Mouse (Mus musculus): ENCODE measurements at regions not wholly inside any gene's neighbourhood (a gene's known extent, or its start where the extent isn't known, plus 50 kb on each side); places are given as distances from the start of the nearest gene placed in this dataset.

DNA sequence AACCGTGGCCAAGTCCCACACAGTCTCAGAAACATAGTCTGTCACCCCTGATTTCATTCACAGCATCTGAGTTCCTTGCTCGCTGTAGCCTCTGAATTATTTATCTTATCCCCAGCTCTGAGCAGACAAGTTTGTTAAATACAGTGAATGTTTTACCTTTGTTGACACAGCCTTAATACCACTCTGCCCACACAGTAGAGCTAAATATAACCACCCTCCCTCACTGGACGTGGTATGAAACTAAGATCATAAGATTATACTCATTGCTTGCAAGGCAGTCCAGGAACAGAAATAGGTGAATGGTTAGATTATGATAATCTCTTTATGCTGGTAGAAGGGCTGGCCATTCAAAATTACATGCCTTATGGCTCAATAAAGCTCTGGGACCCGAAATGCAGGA lies 431.9 kb downstream of the Etnk1 start:
- Histone ChIP-seq H3K4me3 (ENCODE audit: low read depth, low read length) (no peak overlapping the region), H3K4me1 (ENCODE audit: control insufficient read depth, insufficient read depth, low read length) (no peaks in the 10 kb centered on the region), H3K9ac (ENCODE audit: low read depth, low read length) (no peak overlapping the region), H3K9me3 (ENCODE audit: control insufficient read depth, low read length) (no peaks in the 10 kb centered on the region), H3K27ac (replicated peaks; ENCODE audit: low read depth, low read length) (no peak overlapping the region), H3K4me2 (ENCODE audit: low read depth, low read length) (no peak overlapping the region), H3K27me3 (replicated peaks; ENCODE audit: control insufficient read depth, insufficient read depth, low read length) (peaks cover 3% of the 10 kb centered on the region; the same call in 1 of the 2 replicates), H3K36me3 (ENCODE audit: control insufficient read depth, insufficient read depth, low read length) (no peaks in the 10 kb centered on the region)
- DNase-seq (ENCODE audit: low spot score), result peak; percentile 5
- no peak for ATAC-seq (ENCODE audit: low read depth)
- 68% methylated on average over 4 of the region's 4 CpGs for WGBS

DNA sequence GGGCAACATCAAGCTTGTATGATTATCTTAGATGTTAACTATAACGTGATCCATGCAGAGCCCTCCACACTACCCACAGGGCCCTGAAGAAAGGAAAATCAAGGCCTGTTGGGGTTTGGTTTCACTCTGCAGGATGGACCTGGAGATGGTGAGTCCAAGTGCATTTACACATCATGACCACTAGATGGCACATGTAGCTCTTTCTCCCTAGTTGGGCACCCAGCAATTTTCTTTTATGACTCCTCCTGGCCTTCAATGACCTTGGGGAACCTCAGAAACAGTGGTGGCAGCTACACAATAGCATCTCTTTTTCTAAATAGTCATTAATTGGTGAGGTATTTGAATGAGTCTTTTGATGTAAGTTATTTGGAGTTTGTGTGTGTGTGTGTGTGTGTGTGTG lies 442.1 kb downstream of the Etnk1 start:
- no peak for DNase-seq (ENCODE audit: low spot score)

DNA sequence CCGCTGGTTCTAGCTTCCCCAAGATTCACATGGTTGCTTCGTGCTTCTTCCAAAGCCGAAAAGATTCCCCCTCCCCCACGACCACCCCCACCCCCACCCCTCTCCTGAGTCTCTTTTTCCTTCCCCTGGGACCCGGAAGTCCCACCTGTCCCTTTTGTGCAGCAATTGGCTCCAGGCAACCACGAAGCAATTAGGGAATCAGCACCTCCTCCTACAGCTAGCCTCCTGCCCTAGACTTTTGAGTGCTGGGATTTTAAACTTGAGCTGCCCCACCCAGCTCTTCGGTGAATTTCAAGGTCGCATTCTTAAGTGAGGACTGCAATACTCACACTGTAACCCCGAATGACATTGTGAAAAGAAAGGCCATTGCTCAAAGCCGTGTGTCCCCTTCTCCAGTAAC lies 445.9 kb downstream of the Etnk1 start:
- 73% methylated on average over 10 of the region's 10 CpGs for WGBS
- Histone ChIP-seq H3K4me2 (ENCODE audit: low read depth, low read length) (no peak overlapping the region), H3K27ac (replicated peaks; ENCODE audit: low read depth, low read length) (no peak overlapping the region), H3K27me3 (replicated peaks; ENCODE audit: control insufficient read depth, insufficient read depth, low read length) (no peaks in the 10 kb centered on the region), H3K9me3 (ENCODE audit: control insufficient read depth, low read length) (no peaks in the 10 kb centered on the region), H3K4me1 (ENCODE audit: control insufficient read depth, insufficient read depth, low read length) (no peaks in the 10 kb centered on the region), H3K9ac (ENCODE audit: low read depth, low read length) (no peak overlapping the region), H3K4me3 (ENCODE audit: low read depth, low read length) (no peak overlapping the region), H3K36me3 (ENCODE audit: control insufficient read depth, insufficient read depth, low read length) (no peaks in the 10 kb centered on the region)
- no peak for DNase-seq (ENCODE audit: low spot score)
- ATAC-seq (ENCODE audit: low read depth), result no peak

More for the DNA sequence above, 442.1 kb downstream of the Etnk1 start:
- no peak overlapping the region for H3K4me3 ChIP-seq (ENCODE audit: low read depth, low read length)
- H3K9ac ChIP-seq (ENCODE audit: low read depth, low read length), result no peak overlapping the region
- WGBS, result 76% methylated on average over 1 of the region's 1 CpGs
- H3K27ac ChIP-seq (replicated peaks; ENCODE audit: low read depth, low read length), result no peak overlapping the region
- H3K9me3 ChIP-seq (ENCODE audit: control insufficient read depth, low read length), result no peaks in the 10 kb centered on the region
- no peak overlapping the region for H3K4me2 ChIP-seq (ENCODE audit: low read depth, low read length)
- H3K4me1 ChIP-seq (ENCODE audit: control insufficient read depth, insufficient read depth, low read length), result no peaks in the 10 kb centered on the region
- H3K27me3 ChIP-seq (replicated peaks; ENCODE audit: control insufficient read depth, insufficient read depth, low read length), result no peaks in the 10 kb centered on the region
- no peak for ATAC-seq (ENCODE audit: low read depth)
- no peaks in the 10 kb centered on the region for H3K36me3 ChIP-seq (ENCODE audit: control insufficient read depth, insufficient read depth, low read length)

DNA sequence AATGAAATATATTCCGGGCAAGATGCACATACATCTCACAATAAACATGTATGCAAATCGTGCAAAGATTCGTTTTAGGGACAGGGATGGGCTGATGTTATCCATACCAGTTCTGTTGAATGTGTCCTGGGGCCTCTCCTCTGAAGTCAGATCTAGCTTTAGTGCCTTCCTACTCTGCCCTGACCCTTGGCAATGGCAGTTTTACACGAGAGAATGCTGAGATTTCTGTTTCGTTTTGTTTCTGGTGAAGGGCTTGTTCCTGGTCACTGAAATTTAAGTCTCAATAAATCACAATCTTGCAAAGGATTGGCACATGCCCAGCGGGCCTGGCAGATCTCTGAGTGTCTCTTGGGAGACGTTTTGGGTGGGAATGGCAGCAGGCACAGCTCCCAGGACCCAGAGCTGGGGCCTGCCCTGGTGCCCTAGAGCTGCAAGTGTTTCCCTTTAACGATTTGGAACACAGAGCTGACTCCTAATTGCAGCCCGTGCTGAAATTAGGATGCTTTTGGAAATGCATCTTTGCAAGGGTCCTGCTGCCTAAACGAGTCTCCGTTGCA lies 447.5 kb downstream of the Etnk1 start:
- no peaks in the 10 kb centered on the region for H3K9me3 ChIP-seq (ENCODE audit: control insufficient read depth, low read length)
- no peaks in the 10 kb centered on the region for H3K36me3 ChIP-seq (ENCODE audit: control insufficient read depth, insufficient read depth, low read length)
- no peak overlapping the region for H3K4me3 ChIP-seq (ENCODE audit: low read depth, low read length)
- DNase-seq (ENCODE audit: low spot score) (no peak), ATAC-seq (ENCODE audit: low read depth) (no peak)
- 62% methylated on average over 11 of the region's 11 CpGs for WGBS
- no peak overlapping the region for H3K27ac ChIP-seq (replicated peaks; ENCODE audit: low read depth, low read length)
- no peaks in the 10 kb centered on the region for H3K4me1 ChIP-seq (ENCODE audit: control insufficient read depth, insufficient read depth, low read length)
- no peak overlapping the region for H3K9ac ChIP-seq (ENCODE audit: low read depth, low read length)
- H3K27me3 ChIP-seq (replicated peaks; ENCODE audit: control insufficient read depth, insufficient read depth, low read length), result no peaks in the 10 kb centered on the region
- no peak overlapping the region for H3K4me2 ChIP-seq (ENCODE audit: low read depth, low read length)

DNA sequence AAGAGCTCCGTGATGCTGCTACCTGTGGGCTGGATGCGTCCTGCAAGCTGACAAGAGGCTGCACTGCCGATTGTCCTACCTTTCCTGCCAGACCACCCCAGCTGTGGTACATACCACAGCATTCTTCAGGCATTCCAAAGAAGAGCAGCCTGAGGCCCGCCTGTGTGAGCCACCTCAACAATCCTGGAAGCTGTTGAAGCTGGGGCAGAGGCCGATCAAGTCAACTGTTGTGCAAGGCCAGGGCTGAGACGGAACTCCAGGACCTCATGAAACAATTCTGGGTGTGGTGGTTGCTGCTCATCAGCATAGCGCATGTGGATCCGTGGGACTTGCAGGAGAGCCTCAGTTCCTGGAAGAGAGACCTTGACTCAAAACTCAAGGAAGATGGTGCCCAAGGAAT lies 448.3 kb downstream of the Etnk1 start:
- Histone ChIP-seq H3K4me3 (ENCODE audit: low read depth, low read length) (no peak overlapping the region), H3K27me3 (replicated peaks; ENCODE audit: control insufficient read depth, insufficient read depth, low read length) (no peaks in the 10 kb centered on the region), H3K9me3 (ENCODE audit: control insufficient read depth, low read length) (no peaks in the 10 kb centered on the region), H3K36me3 (ENCODE audit: control insufficient read depth, insufficient read depth, low read length) (no peaks in the 10 kb centered on the region), H3K4me1 (ENCODE audit: control insufficient read depth, insufficient read depth, low read length) (no peaks in the 10 kb centered on the region), H3K27ac (replicated peaks; ENCODE audit: low read depth, low read length) (no peak overlapping the region), H3K4me2 (ENCODE audit: low read depth, low read length) (no peak overlapping the region), H3K9ac (ENCODE audit: low read depth, low read length) (no peak overlapping the region)
- DNase-seq (ENCODE audit: low spot score) (no peak), ATAC-seq (ENCODE audit: low read depth) (no peak)
- 74% methylated on average over 8 of the region's 8 CpGs for WGBS

DNA sequence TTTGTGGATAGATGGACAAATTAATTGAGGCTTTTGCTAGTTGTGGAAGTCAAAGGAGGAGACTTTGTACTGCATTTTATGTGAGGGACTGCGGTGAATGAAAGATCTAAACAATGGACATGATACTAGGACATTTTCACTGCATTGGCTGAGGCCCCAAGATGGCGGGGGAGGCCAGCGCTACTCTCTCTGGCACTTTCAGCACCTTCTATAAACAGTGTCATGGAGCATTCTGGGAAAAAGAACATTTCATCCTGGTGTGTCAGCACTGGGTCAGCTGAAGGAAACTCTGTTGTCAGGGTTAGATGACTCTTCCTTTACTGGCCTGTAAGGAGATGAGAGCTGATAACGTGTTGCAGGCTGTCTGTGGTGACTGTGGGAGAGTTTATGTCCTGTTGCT lies 449.4 kb downstream of the Etnk1 start:
- Histone ChIP-seq H3K9ac (ENCODE audit: low read depth, low read length) (no peak overlapping the region), H3K9me3 (ENCODE audit: control insufficient read depth, low read length) (no peaks in the 10 kb centered on the region), H3K4me2 (ENCODE audit: low read depth, low read length) (no peak overlapping the region), H3K27ac (replicated peaks; ENCODE audit: low read depth, low read length) (no peak overlapping the region), H3K4me1 (ENCODE audit: control insufficient read depth, insufficient read depth, low read length) (no peaks in the 10 kb centered on the region), H3K4me3 (ENCODE audit: low read depth, low read length) (no peak overlapping the region), H3K27me3 (replicated peaks; ENCODE audit: control insufficient read depth, insufficient read depth, low read length) (no peaks in the 10 kb centered on the region), H3K36me3 (ENCODE audit: control insufficient read depth, insufficient read depth, low read length) (no peaks in the 10 kb centered on the region)
- DNase-seq (ENCODE audit: low spot score) (no peak), ATAC-seq (ENCODE audit: low read depth) (no peak)
- 88% methylated on average over 4 of the region's 4 CpGs for WGBS

DNA sequence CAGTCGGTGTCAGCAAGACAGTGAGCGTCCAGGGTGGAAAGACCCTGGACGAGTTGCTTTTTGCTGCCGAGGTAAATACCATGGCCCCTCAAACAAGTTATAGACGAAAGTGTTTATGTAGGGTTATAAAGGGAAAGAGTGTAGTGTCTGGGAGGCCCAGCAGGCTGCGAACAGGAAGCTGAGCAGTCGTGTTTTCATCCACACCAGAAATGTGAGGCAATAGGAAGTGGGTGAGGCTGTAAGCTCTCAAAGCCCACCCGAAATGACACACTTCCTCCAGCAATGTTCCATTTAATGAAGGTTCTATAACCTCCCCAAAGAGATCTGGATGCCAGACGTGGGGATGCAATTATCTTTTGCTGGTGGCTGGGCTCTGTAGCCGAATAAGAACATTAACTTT lies 451.5 kb downstream of the Etnk1 start:
- DNase-seq (ENCODE audit: low spot score) (no peak), ATAC-seq (ENCODE audit: low read depth) (no peak)
- Histone ChIP-seq H3K4me1 (ENCODE audit: control insufficient read depth, insufficient read depth, low read length) (no peaks in the 10 kb centered on the region), H3K36me3 (ENCODE audit: control insufficient read depth, insufficient read depth, low read length) (no peaks in the 10 kb centered on the region), H3K4me2 (ENCODE audit: low read depth, low read length) (no peak overlapping the region), H3K9ac (ENCODE audit: low read depth, low read length) (no peak overlapping the region), H3K27ac (replicated peaks; ENCODE audit: low read depth, low read length) (no peak overlapping the region), H3K9me3 (ENCODE audit: control insufficient read depth, low read length) (no peaks in the 10 kb centered on the region), H3K27me3 (replicated peaks; ENCODE audit: control insufficient read depth, insufficient read depth, low read length) (no peaks in the 10 kb centered on the region), H3K4me3 (ENCODE audit: low read depth, low read length) (no peak overlapping the region)
- WGBS, result 49% methylated on average over 10 of the region's 10 CpGs

DNA sequence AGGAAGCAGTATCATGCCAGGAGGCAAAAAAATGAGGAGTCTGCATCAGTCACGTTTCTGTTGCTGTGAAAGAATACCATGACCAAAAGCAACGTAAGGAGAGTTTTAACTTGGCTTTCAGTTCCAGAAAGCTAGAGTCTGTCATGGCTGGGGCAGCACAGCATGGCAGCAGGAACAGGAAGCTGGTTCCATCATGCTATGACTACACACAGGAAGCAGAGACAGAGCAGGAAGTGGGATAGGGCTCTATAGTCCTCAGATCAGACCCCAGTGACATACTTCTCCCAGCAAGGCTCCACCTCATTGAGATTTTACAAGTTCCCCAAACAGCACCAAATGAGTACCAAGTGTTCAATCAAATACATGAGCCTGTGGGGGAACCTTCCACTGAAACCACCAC lies 453.6 kb downstream of the Etnk1 start:
- no peak for DNase-seq (ENCODE audit: low spot score)
- H3K27me3 ChIP-seq (replicated peaks; ENCODE audit: control insufficient read depth, insufficient read depth, low read length), result no peaks in the 10 kb centered on the region
- no peaks in the 10 kb centered on the region for H3K4me1 ChIP-seq (ENCODE audit: control insufficient read depth, insufficient read depth, low read length)
- no peak for ATAC-seq (ENCODE audit: low read depth)
- H3K27ac ChIP-seq (replicated peaks; ENCODE audit: low read depth, low read length), result no peak overlapping the region
- WGBS, result 82% methylated on average over 2 of the region's 2 CpGs
- no peak overlapping the region for H3K4me3 ChIP-seq (ENCODE audit: low read depth, low read length)
- H3K4me2 ChIP-seq (ENCODE audit: low read depth, low read length), result no peak overlapping the region
- H3K9me3 ChIP-seq (ENCODE audit: control insufficient read depth, low read length), result no peaks in the 10 kb centered on the region
- H3K9ac ChIP-seq (ENCODE audit: low read depth, low read length), result no peak overlapping the region
- H3K36me3 ChIP-seq (ENCODE audit: control insufficient read depth, insufficient read depth, low read length), result no peaks in the 10 kb centered on the region

DNA sequence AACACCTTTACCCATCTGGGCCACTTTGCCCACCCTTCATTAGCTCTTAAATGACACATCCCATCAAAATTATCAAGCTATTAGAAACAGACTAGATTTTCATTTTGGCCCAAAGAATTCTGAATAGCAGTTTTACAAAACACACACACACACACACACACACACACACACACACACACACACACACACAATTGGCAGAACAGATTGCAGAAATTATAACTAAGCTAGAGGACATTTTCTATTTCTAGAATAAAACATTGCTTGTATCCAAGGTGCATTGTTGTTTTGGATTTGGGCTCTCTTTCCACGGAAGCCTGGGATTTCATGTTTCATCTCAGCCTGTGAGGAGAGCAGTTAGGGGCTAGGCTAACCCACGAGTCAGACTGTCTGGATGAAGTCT lies 455.1 kb downstream of the Etnk1 start:
- H3K9ac ChIP-seq (ENCODE audit: low read depth, low read length), result no peak overlapping the region

More for the DNA sequence above, 455.1 kb downstream of the Etnk1 start:
- ATAC-seq (ENCODE audit: low read depth) (no peak), DNase-seq (ENCODE audit: low spot score) (no peak)
- H3K27me3 ChIP-seq (replicated peaks; ENCODE audit: control insufficient read depth, insufficient read depth, low read length), result no peaks in the 10 kb centered on the region
- 83% methylated on average over 2 of the region's 2 CpGs for whole genome bisulfite sequencing
- no peak overlapping the region for H3K4me3 ChIP-seq (ENCODE audit: low read depth, low read length)
- H3K4me2 ChIP-seq (ENCODE audit: low read depth, low read length), result no peak overlapping the region
- H3K4me1 ChIP-seq (ENCODE audit: control insufficient read depth, insufficient read depth, low read length), result no peaks in the 10 kb centered on the region
- no peak overlapping the region for H3K27ac ChIP-seq (replicated peaks; ENCODE audit: low read depth, low read length)
- H3K36me3 ChIP-seq (ENCODE audit: control insufficient read depth, insufficient read depth, low read length), result no peaks in the 10 kb centered on the region
- H3K9me3 ChIP-seq (ENCODE audit: control insufficient read depth, low read length), result no peaks in the 10 kb centered on the region
